Mouse (Mus musculus) midbrain, embryonic 12.5 days (tissue): Measurements from ENCODE around the gene Abca7. TPM values are rescaled to one million over a fixed set of nuclear protein-coding genes. Genes with fewer than 3 reads are reported as not detected.

ENCODE experiments used
- ATAC-seq: fragments of 200-750 bp; cut with Nextera tagmentation; 2 replicates; pipeline ENCODE4 v1.8.0; 2017; ENCODE audit warnings: low read depth, moderate TSS enrichment, moderate library complexity; ENCODE audit not compliant: low FRiP score
- H3K27ac ChIP-seq: fragments of 300-500 bp; sonication (generic); replicated peaks from 2 replicates; pipeline ENCODE4 v1.5.1; 2016; ENCODE audit warnings: mild to moderate bottlenecking
- H3K27me3 ChIP-seq: fragments of 300-500 bp; sonication (generic); 2 replicates; pipeline ENCODE4 v1.6.1; 2016; ENCODE audit warnings: mild to moderate bottlenecking
- H3K36me3 ChIP-seq: fragments of 300-500 bp; sonication (generic); 2 replicates; pipeline ENCODE4 v1.6.1; 2016
- H3K4me1 ChIP-seq: fragments of 300-500 bp; sonication (generic); 2 replicates; pipeline ENCODE4 v1.6.1; 2016
- H3K4me2 ChIP-seq: fragments of 300-500 bp; sonication (generic); replicated peaks from 2 replicates; pipeline ENCODE4 v1.6.1; 2016; ENCODE audit warnings: mild to moderate bottlenecking, moderate library complexity
- H3K4me3 ChIP-seq: fragments of 300-500 bp; sonication (generic); 2 replicates; pipeline ENCODE4 v1.5.1; 2016; ENCODE audit warnings: mild to moderate bottlenecking
- H3K9ac ChIP-seq: fragments of 300-500 bp; sonication (generic); replicated peaks from 2 replicates; pipeline ENCODE4 v1.6.1; 2016; ENCODE audit warnings: mild to moderate bottlenecking, moderate library complexity
- H3K9me3 ChIP-seq: fragments of 300-500 bp; sonication (generic); 2 replicates; pipeline ENCODE4 v1.6.1; 2016; ENCODE audit warnings: mild to moderate bottlenecking
- WGBS: fragments of 180-500 bp; shearing (Covaris S2); methylation state at CpG from one replicate; pipeline ENCODE4 v1.1.7; 2016; 5-methylcytosine and 5-hydroxymethylcytosine counted together
- polyA plus RNA-seq: library from polyadenylated mRNA; unstranded; fragments of >200 nt; fragmentation: Nextera tagmentation; extraction: Ambion mirVana; gene quantifications from 2 replicates; pipeline ENCODE4 v1.2.1, GENCODE M21; 2016

Gene Abca7
- polyA plus RNA-seq, 1 experiment from 2014 or later, result 7.6 TPM

- Histone ChIP-seq H3K27me3 (peaks cover 39% of the 10 kb centered on the region), H3K9ac (peak overlapping the region; percentile 62), H3K36me3 (no peaks in the 10 kb centered on the region), H3K4me2 (peak overlapping the region; percentile 79), H3K27ac (peak overlapping the region; percentile 66), H3K4me1 (peaks cover 17% of the 10 kb centered on the region), H3K4me3 (peak overlapping the region; percentile 50), H3K9me3 (no peaks in the 10 kb centered on the region)
- WGBS, result under 1% methylated on average over 35 of the region's 35 CpGs
- ATAC-seq, result peak; percentile 72
These were observed 903 bp downstream of the Abca7 start for GRCm38 (mm10) chr10:79997034-79997760.

DNA sequence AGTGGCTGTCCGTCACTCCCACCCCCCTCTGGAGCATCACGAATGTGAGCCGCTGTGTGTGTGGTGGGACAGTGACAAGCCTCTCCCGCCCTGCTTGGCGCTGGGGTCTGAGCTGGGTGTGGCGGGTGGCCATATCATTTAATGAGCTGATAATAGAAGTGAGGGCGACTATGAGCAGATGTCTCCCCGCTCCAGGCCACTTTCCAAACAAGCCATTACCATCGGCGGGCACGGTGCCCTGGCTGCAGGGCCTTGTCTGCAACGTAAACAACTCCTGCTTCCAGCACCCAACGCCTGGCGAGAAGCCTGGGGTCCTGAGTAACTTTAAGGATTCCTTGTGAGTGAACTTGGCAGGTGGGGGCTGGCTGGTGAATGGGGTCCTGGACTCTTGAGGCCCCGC, 1.5 kb downstream of the Abca7 start:
- H3K4me2 ChIP-seq, result peak overlapping the region; percentile 79
- H3K36me3 ChIP-seq, result no peaks in the 10 kb centered on the region
- H3K9ac ChIP-seq, result peak overlapping the region; percentile 62
- no peaks in the 10 kb centered on the region for H3K9me3 ChIP-seq
- peak overlapping the region; percentile 50 for H3K4me3 ChIP-seq
- H3K27ac ChIP-seq, result peak overlapping the region; percentile 66
- peaks cover 17% of the 10 kb centered on the region for H3K4me1 ChIP-seq
- peaks cover 45% of the 10 kb centered on the region for H3K27me3 ChIP-seq
- ATAC-seq, result peak; percentile 31; the same call in 1 of the 2 replicates
- 2% methylated on average over 15 of the region's 15 CpGs for WGBS

DNA sequence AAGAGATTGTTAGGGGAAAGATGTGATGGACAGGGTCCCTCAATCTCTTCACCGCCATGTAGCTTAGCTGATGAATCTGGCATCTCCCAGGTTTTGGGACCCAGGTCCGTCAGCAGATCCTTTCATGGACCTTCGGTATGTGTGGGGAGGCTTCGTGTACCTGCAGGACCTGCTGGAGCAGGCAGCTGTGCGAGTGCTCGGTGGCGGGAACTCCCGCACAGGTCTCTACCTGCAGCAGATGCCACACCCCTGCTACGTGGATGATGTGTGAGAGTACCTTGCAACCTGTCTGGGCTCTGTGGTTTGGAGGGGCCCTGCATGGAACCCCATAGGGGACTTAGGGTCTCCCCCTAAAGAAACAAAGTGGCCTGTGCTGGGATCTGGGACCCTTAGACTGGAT, 5.7 kb downstream of the Abca7 start:
- Histone ChIP-seq H3K9ac (no peak overlapping the region), H3K4me1 (peaks cover 13% of the 10 kb centered on the region), H3K27me3 (peaks cover 67% of the 10 kb centered on the region), H3K36me3 (no peaks in the 10 kb centered on the region), H3K9me3 (no peaks in the 10 kb centered on the region), H3K4me2 (no peak overlapping the region), H3K27ac (no peak overlapping the region), H3K4me3 (no peak overlapping the region)
- no peak for ATAC-seq
- 77% methylated on average over 9 of the region's 9 CpGs for WGBS

DNA sequence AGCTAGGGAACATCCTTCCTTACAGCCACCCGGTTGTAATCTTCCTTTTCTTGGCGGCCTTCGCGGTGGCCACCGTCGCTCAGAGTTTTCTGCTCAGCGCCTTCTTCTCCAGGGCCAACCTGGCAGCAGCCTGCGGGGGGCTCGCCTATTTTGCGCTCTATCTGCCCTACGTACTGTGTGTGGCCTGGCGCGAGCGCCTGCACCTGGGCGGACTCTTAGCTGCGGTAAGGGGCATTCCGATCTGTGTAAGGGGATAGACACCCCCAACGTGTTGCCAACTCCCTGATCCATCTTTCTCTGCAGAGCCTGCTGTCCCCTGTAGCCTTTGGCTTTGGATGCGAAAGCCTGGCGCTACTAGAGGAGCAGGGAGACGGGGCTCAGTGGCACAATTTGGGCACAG, 6.5 kb downstream of the Abca7 start:
- 20% methylated on average over 21 of the region's 21 CpGs for WGBS
- H3K9me3 ChIP-seq, result no peaks in the 10 kb centered on the region
- no peak for ATAC-seq
- H3K4me1 ChIP-seq, result peaks cover 6% of the 10 kb centered on the region
- no peak overlapping the region for H3K27ac ChIP-seq
- H3K36me3 ChIP-seq, result no peaks in the 10 kb centered on the region
- H3K27me3 ChIP-seq, result peaks cover 67% of the 10 kb centered on the region
- no peak overlapping the region for H3K4me3 ChIP-seq
- H3K4me2 ChIP-seq, result no peak overlapping the region
- no peak overlapping the region for H3K9ac ChIP-seq

GRCm38 (mm10) chr10:80003374-80004232, 7.3 kb downstream of the Abca7 start:
- Histone ChIP-seq H3K4me2 (no peak overlapping the region), H3K9me3 (no peaks in the 10 kb centered on the region), H3K9ac (no peak overlapping the region), H3K27me3 (peaks cover 61% of the 10 kb centered on the region), H3K4me3 (no peak overlapping the region), H3K27ac (no peak overlapping the region), H3K4me1 (no peaks in the 10 kb centered on the region), H3K36me3 (peaks cover 3% of the 10 kb centered on the region; the same call in 1 of the 2 replicates)
- no peak for ATAC-seq
- 61% methylated on average over 9 of the region's 9 CpGs for WGBS

GRCm38 (mm10) chr10:80004233-80004705, 8.0 kb downstream of the Abca7 start:
- Histone ChIP-seq H3K9ac (no peak overlapping the region), H3K27ac (no peak overlapping the region), H3K9me3 (no peaks in the 10 kb centered on the region), H3K4me1 (no peaks in the 10 kb centered on the region), H3K36me3 (peaks cover 8% of the 10 kb centered on the region; the same call in 1 of the 2 replicates), H3K27me3 (peaks cover 54% of the 10 kb centered on the region), H3K4me2 (no peak overlapping the region), H3K4me3 (no peak overlapping the region)
- ATAC-seq, result no peak
- 91% methylated on average over 8 of the region's 8 CpGs for WGBS

DNA sequence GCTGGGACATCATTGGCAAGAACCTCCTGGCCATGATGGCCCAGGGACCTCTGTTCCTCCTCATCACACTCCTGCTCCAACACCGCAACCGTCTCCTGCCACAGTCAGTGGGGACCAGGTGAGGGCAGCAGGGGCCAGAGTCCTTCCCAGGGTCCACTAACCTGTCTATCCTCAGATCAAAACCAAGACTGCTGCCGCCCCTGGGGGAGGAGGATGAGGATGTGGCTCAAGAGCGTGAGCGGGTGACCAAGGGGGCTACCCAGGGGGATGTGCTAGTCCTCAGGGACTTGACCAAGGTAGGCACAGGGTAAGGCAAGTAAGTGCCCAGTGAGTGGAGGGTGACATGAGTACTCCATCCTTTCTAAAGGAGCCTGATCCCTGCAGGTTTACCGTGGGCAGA, 15.4 kb downstream of the Abca7 start:
- Histone ChIP-seq H3K9me3 (peaks cover 16% of the 10 kb centered on the region), H3K27me3 (peaks cover 53% of the 10 kb centered on the region), H3K4me3 (no peak overlapping the region), H3K4me1 (no peaks in the 10 kb centered on the region), H3K4me2 (no peak overlapping the region), H3K27ac (no peak overlapping the region), H3K9ac (no peak overlapping the region), H3K36me3 (peaks cover 33% of the 10 kb centered on the region)
- WGBS, result 85% methylated on average over 6 of the region's 6 CpGs
- ATAC-seq, result no peak

DNA sequence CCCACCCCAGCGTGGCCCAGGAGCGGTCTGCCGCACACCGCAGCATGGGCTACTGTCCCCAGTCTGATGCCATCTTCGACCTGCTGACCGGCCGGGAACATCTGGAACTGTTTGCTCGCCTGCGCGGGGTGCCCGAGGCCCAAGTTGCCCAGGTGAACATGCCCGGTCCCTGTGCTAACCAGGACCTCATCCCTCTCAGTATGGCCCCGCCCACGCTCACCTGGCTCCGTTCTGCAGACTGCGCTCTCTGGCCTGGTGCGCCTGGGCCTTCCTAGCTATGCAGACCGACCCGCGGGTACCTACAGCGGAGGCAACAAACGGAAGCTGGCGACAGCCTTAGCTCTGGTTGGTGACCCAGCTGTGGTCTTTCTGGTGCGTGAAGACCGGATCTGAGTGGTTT, 17.3 kb downstream of the Abca7 start:
- H3K9ac ChIP-seq, result no peak overlapping the region
- 32% methylated on average over 25 of the region's 25 CpGs for WGBS
- no peak for ATAC-seq
- no peak overlapping the region for H3K4me2 ChIP-seq
- H3K27me3 ChIP-seq, result peaks cover 67% of the 10 kb centered on the region
- H3K4me3 ChIP-seq, result no peak overlapping the region
- 0 out of 2 replicates have a peak, but pooled peaks cover under 1% of the 10 kb centered on the region for H3K4me1 ChIP-seq
- no peak overlapping the region for H3K27ac ChIP-seq
- H3K9me3 ChIP-seq, result peaks cover 16% of the 10 kb centered on the region
- peaks cover 31% of the 10 kb centered on the region for H3K36me3 ChIP-seq

- 25% methylated on average over 28 of the region's 28 CpGs for WGBS
- no peak overlapping the region for H3K9ac ChIP-seq
- peaks cover 10% of the 10 kb centered on the region for H3K4me1 ChIP-seq
- H3K4me2 ChIP-seq, result no peak overlapping the region
- no peak overlapping the region for H3K4me3 ChIP-seq
- no peak for ATAC-seq
- H3K27ac ChIP-seq, result no peak overlapping the region
- peaks cover 23% of the 10 kb centered on the region for H3K36me3 ChIP-seq
- peaks cover 15% of the 10 kb centered on the region for H3K9me3 ChIP-seq
- H3K27me3 ChIP-seq, result peaks cover 77% of the 10 kb centered on the region
These were observed 18.4 kb downstream of the Abca7 start for GRCm38 (mm10) chr10:80014484-80015290.

- Histone ChIP-seq H3K9me3 (0 out of 2 replicates have a peak, but pooled peaks cover 7% of the 10 kb centered on the region), H3K4me2 (no peak overlapping the region), H3K4me1 (peaks cover 14% of the 10 kb centered on the region), H3K27ac (no peak overlapping the region), H3K27me3 (peaks cover 85% of the 10 kb centered on the region), H3K9ac (no peak overlapping the region), H3K4me3 (no peak overlapping the region), H3K36me3 (peaks cover 16% of the 10 kb centered on the region; the same call in 1 of the 2 replicates)
- ATAC-seq, result no peak
- WGBS, result 81% methylated on average over 10 of the region's 10 CpGs
These were observed 19.3 kb downstream of the Abca7 start for GRCm38 (mm10) chr10:80015583-80015982.

DNA sequence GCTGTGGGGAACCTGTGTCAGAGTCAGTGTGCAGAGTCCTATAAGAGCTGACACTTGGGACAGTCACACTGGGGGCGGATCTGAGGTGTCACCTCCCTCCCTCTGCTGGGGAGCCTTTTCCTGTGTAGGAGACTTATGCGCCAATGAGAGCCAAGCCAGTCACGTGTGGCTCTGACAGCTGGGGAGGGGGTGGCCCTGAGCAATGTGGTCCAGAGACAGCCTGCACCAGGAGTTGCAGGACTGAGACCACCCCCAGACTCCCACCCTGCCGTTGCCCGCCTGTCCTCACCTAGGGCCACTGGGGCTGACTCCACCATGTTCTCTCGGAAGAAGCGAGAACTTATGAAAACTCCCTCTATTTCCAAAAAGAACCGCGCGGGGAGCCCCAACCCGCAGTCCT, 20.2 kb downstream of the Abca7 start, which contains the start of gene Arhgap45:
Gene Arhgap45 (plus strand): TSS at position 143 of the 400 bp plus-strand sequence.
- 68% methylated on average over 11 of the region's 11 CpGs for WGBS
- Histone ChIP-seq H3K4me1 (peaks cover 14% of the 10 kb centered on the region), H3K4me3 (no peak within 1 kb of the TSS), H3K9me3 (no peaks in the 10 kb centered on the region), H3K27ac (no peak within 1 kb of the TSS), H3K27me3 (peaks cover 91% of the 10 kb centered on the region), H3K9ac (no peak within 1 kb of the TSS), H3K36me3 (peaks cover 7% of the 10 kb centered on the region; the same call in 1 of the 2 replicates), H3K4me2 (no peak within 1 kb of the TSS)
- no peak for ATAC-seq
